Mouse (Mus musculus) hindbrain, postnatal 0 days (tissue): Measurements from ENCODE around the gene Olfr153. TPM values are rescaled to one million over a fixed set of nuclear protein-coding genes. Genes with fewer than 3 reads are reported as not detected.
A peak's percentile ranks its signal among the peaks of the same experiment; 100 is the strongest.
"Not testable (repeated sequence)": the region's sequence is repeated elsewhere in the genome, so short reads cannot be mapped to it uniquely, and the experiment has no call there.

ENCODE experiments used
- ATAC-seq: fragments of 200-750 bp; cut with Nextera tagmentation; 2 replicates; pipeline ENCODE4 v1.8.0; 2017; ENCODE audit warnings: mild to moderate bottlenecking, moderate TSS enrichment, moderate library complexity
- DNase-seq: peaks from one replicate; pipeline ENCODE4 v3.0.0-alpha.2; 2015; ENCODE audit warnings: low spot score
- H3K27ac ChIP-seq: fragments of 300-500 bp; sonication (generic); 2 replicates; pipeline ENCODE4 v1.5.1; 2014; ENCODE audit warnings: mild to moderate bottlenecking
- H3K27me3 ChIP-seq: fragments of 300-500 bp; sonication (generic); 2 replicates; pipeline ENCODE4 v1.6.1; 2014; ENCODE audit warnings: low read length, mixed read lengths; ENCODE audit not compliant: insufficient read depth
- H3K36me3 ChIP-seq: fragments of 300-500 bp; sonication (generic); 2 replicates; pipeline ENCODE4 v1.6.1; 2014; ENCODE audit warnings: low read length, mixed read lengths; ENCODE audit not compliant: insufficient read depth
- H3K4me1 ChIP-seq: fragments of 300-500 bp; sonication (generic); 2 replicates; pipeline ENCODE4 v1.6.1; 2014; ENCODE audit warnings: antibody characterized with exemption, low read length, mixed read lengths; ENCODE audit not compliant: insufficient read depth
- H3K4me2 ChIP-seq: fragments of 300-500 bp; sonication (generic); 2 replicates; pipeline ENCODE4 v1.6.1; 2014; ENCODE audit warnings: low read depth, mild to moderate bottlenecking, low read length, moderate library complexity, mixed read lengths
- H3K4me3 ChIP-seq: fragments of 300-500 bp; sonication (generic); 2 replicates; pipeline ENCODE4 v1.5.1; 2014; ENCODE audit warnings: low read length
- H3K9ac ChIP-seq: fragments of 300-500 bp; sonication (generic); replicated peaks from 2 replicates; pipeline ENCODE4 v1.6.1; 2014; ENCODE audit warnings: mild to moderate bottlenecking, low read length, moderate library complexity, mixed read lengths
- H3K9me3 ChIP-seq: fragments of 300-500 bp; sonication (generic); 2 replicates; pipeline ENCODE4 v1.6.1; 2016; ENCODE audit warnings: low read length, mixed read lengths
- CTCF ChIP-seq: IDR thresholded peaks from 2 replicates; pipeline ENCODE4 v1.5.1; 2016; ENCODE audit warnings: antibody characterized with exemption, control low read depth, low read depth
- WGBS: fragments of 180-500 bp; shearing (Covaris S2); extraction: QIAGEN DNeasy Blood & Tissue Kit; methylation state at CpG from one replicate; pipeline ENCODE4 v1.1.7; 2014; 5-methylcytosine and 5-hydroxymethylcytosine counted together
- polyA plus RNA-seq: library from polyadenylated mRNA; unstranded; fragments of >200 nt; fragmentation: Nextera tagmentation; extraction: Ambion mirVana; gene quantifications from 2 replicates; pipeline ENCODE4 v1.2.1, GENCODE M21; 2015
- total RNA-seq: library from RNA; depleted of rRNA; stranded (reverse); fragments of >200 nt; gene quantifications from 2 replicates; pipeline ENCODE4 v1.2.3, GENCODE M21; 2014; rRNA removed

The Olfr153 gene
- total and polyA plus RNA-seq, 2 experiments from 2014 or later, result not detected

GRCm38 (mm10) chr2:87520651-87521050, 10.9 kb upstream of the Olfr153 start:
- Histone ChIP-seq H3K4me3 (no peak overlapping the region), H3K27me3 (no peaks in the 10 kb centered on the region), H3K27ac (no peak overlapping the region), H3K9me3 (no peaks in the 10 kb centered on the region), H3K36me3 (no peaks in the 10 kb centered on the region), H3K4me2 (no peak overlapping the region), H3K9ac (no peak overlapping the region), H3K4me1 (no peaks in the 10 kb centered on the region)
- no peak for DNase-seq
- 85% methylated on average over 4 of the region's 4 CpGs for WGBS
- ATAC-seq, result no peak
- no peak for TF ChIP-seq CTCF

GRCm38 (mm10) chr2:87525899-87526616, 5.5 kb upstream of the Olfr153 start:
- H3K9ac ChIP-seq, H3K27me3 ChIP-seq, H3K4me1 ChIP-seq, H3K9me3 ChIP-seq, H3K27ac ChIP-seq, H3K36me3 ChIP-seq: not testable (repeated sequence)
- peak; percentile 68 for ATAC-seq
- WGBS, result 34% methylated on average over 37 of the region's 39 CpGs
- peak overlapping the region; percentile 31 for H3K4me3 ChIP-seq
- H3K4me2 ChIP-seq, result peak overlapping the region; percentile 48
- peak; percentile 38 for DNase-seq

- Histone ChIP-seq H3K4me3 (no peak overlapping the region), H3K9me3 (no peaks in the 10 kb centered on the region), H3K36me3 (no peaks in the 10 kb centered on the region), H3K9ac (no peak overlapping the region), H3K4me2 (no peak overlapping the region), H3K27me3 (no peaks in the 10 kb centered on the region), H3K27ac (no peak overlapping the region), H3K4me1 (no peaks in the 10 kb centered on the region)
- 74% methylated on average over 2 of the region's 2 CpGs for WGBS
- TF ChIP-seq CTCF, result no peak
- DNase-seq, result no peak
- no peak for ATAC-seq
Observed at GRCm38 (mm10) chr2:87534826-87535225, 3.2 kb downstream of the Olfr153 start.

GRCm38 (mm10) chr2:87545442-87545841, 13.8 kb downstream of the Olfr153 start, which contains the start of gene Olfr1128:
Olfr1128 (minus strand) TSS chr2:87545542.
- 95% methylated on average over 1 of the region's 1 CpGs for WGBS
- Histone ChIP-seq H3K27ac (no peak within 1 kb of the TSS), H3K36me3 (no peaks in the 10 kb centered on the region), H3K9ac (no peak within 1 kb of the TSS), H3K4me2 (no peak within 1 kb of the TSS), H3K9me3 (no peaks in the 10 kb centered on the region), H3K27me3 (no peaks in the 10 kb centered on the region), H3K4me1 (no peaks in the 10 kb centered on the region), H3K4me3 (no peak within 1 kb of the TSS)
- TF ChIP-seq CTCF, result no peak
- ATAC-seq (no peak), DNase-seq (no peak)

GRCm38 (mm10) chr2:87573602-87574001, 42.0 kb downstream of the Olfr153 start, which contains the start of gene Olfr1129:
Olfr1129 (plus strand) TSS chr2:87573902.
- ATAC-seq, H3K4me1 ChIP-seq, H3K27ac ChIP-seq, H3K27me3 ChIP-seq, H3K9me3 ChIP-seq, H3K4me3 ChIP-seq, H3K4me2 ChIP-seq, H3K36me3 ChIP-seq, DNase-seq, H3K9ac ChIP-seq: not testable (repeated sequence)
- WGBS, result 73% methylated on average over 1 of the region's 1 CpGs

Other genes starting within 250 kb of the Olfr153 start
- gene Olfr1118, start 224.2 kb upstream of the Olfr153 start, total RNA-seq, result not detected in 2 replicates
- not detected in 2 replicates for gene Olfr1118, start 224.2 kb upstream of the Olfr153 start, polyA plus RNA-seq
- not detected in 2 replicates for gene Olfr1120, start 177.0 kb upstream of the Olfr153 start, total RNA-seq
- gene Olfr1120, start 177.0 kb upstream of the Olfr153 start, polyA plus RNA-seq, result not detected in 2 replicates
- gene Olfr1121, start 161.9 kb upstream of the Olfr153 start, total RNA-seq, result not detected in 2 replicates
- gene Olfr1121, start 161.9 kb upstream of the Olfr153 start, polyA plus RNA-seq, result not detected in 2 replicates
- gene Olfr1122, start 145.9 kb upstream of the Olfr153 start, total RNA-seq, result not detected in 2 replicates
- not detected in 2 replicates for gene Olfr1122, start 145.9 kb upstream of the Olfr153 start, polyA plus RNA-seq
- gene Olfr1123, start 115.2 kb upstream of the Olfr153 start, total RNA-seq, result not detected in 2 replicates
- not detected in 2 replicates for gene Olfr1123, start 115.2 kb upstream of the Olfr153 start, polyA plus RNA-seq
- not detected in 2 replicates for gene Olfr1124, start 101.5 kb upstream of the Olfr153 start, total RNA-seq
- 0.08 TPM in 1 of 2 replicates, not detected in the other for gene Olfr1124, start 101.5 kb upstream of the Olfr153 start, polyA plus RNA-seq
- gene Olfr1126, start 77.8 kb upstream of the Olfr153 start, total RNA-seq, result not detected in 2 replicates
- gene Olfr1126, start 77.8 kb upstream of the Olfr153 start, polyA plus RNA-seq, result not detected in 2 replicates
- not detected in 2 replicates for gene Pramel7, start 34.7 kb upstream of the Olfr153 start, total RNA-seq
- not detected in 2 replicates for gene Pramel7, start 34.7 kb upstream of the Olfr153 start, polyA plus RNA-seq
- not detected in 2 replicates for gene Pramel6, start 25.2 kb upstream of the Olfr153 start, total RNA-seq
- gene Pramel6, start 25.2 kb upstream of the Olfr153 start, polyA plus RNA-seq, result not detected in 2 replicates
- not detected in 2 replicates for gene Olfr1128, start 13.7 kb downstream of the Olfr153 start, total RNA-seq
- not detected in 2 replicates for gene Olfr1128, start 13.7 kb downstream of the Olfr153 start, polyA plus RNA-seq
- not detected in 2 replicates for gene Olfr1129, start 42.1 kb downstream of the Olfr153 start, total RNA-seq
- not detected in 2 replicates for gene Olfr1129, start 42.1 kb downstream of the Olfr153 start, polyA plus RNA-seq
- not detected in 2 replicates for gene Olfr1130, start 74.4 kb downstream of the Olfr153 start, total RNA-seq
- gene Olfr1130, start 74.4 kb downstream of the Olfr153 start, polyA plus RNA-seq, result not detected in 2 replicates
- not detected in 2 replicates for gene Olfr1131, start 95.3 kb downstream of the Olfr153 start, total RNA-seq
- gene Olfr1131, start 95.3 kb downstream of the Olfr153 start, polyA plus RNA-seq, result not detected in 2 replicates
- not detected in 2 replicates for gene Olfr1132, start 105.7 kb downstream of the Olfr153 start, total RNA-seq
- not detected in 2 replicates for gene Olfr1132, start 105.7 kb downstream of the Olfr153 start, polyA plus RNA-seq
- gene Olfr1133, start 115.6 kb downstream of the Olfr153 start, total RNA-seq, result not detected in 2 replicates
- gene Olfr1133, start 115.6 kb downstream of the Olfr153 start, polyA plus RNA-seq, result not detected in 2 replicates
- gene Olfr1134, start 126.7 kb downstream of the Olfr153 start, total RNA-seq, result not detected in 2 replicates
- not detected in 2 replicates for gene Olfr1134, start 126.7 kb downstream of the Olfr153 start, polyA plus RNA-seq
- not detected in 2 replicates for gene Olfr1135, start 141.9 kb downstream of the Olfr153 start, total RNA-seq
- gene Olfr1135, start 141.9 kb downstream of the Olfr153 start, polyA plus RNA-seq, result not detected in 2 replicates
- not detected in 2 replicates for gene Olfr1136, start 162.2 kb downstream of the Olfr153 start, total RNA-seq
- not detected in 2 replicates for gene Olfr1136, start 162.2 kb downstream of the Olfr153 start, polyA plus RNA-seq
- not detected in 2 replicates for gene Olfr1137, start 181.4 kb downstream of the Olfr153 start, total RNA-seq
- gene Olfr1137, start 181.4 kb downstream of the Olfr153 start, polyA plus RNA-seq, result not detected in 2 replicates
- not detected in 2 replicates for gene Olfr1138, start 208.2 kb downstream of the Olfr153 start, total RNA-seq
- not detected in 2 replicates for gene Olfr1138, start 208.2 kb downstream of the Olfr153 start, polyA plus RNA-seq
- not detected in 2 replicates for gene Olfr1140, start 212.0 kb downstream of the Olfr153 start, total RNA-seq
- gene Olfr1140, start 212.0 kb downstream of the Olfr153 start, polyA plus RNA-seq, result 0.20 TPM in 1 of 2 replicates, not detected in the other
- not detected in 2 replicates for gene Olfr1141, start 222.2 kb downstream of the Olfr153 start, total RNA-seq
- not detected in 2 replicates for gene Olfr1141, start 222.2 kb downstream of the Olfr153 start, polyA plus RNA-seq
- gene Olfr152, start 247.7 kb downstream of the Olfr153 start, total RNA-seq, result not detected in 2 replicates
- gene Olfr152, start 247.7 kb downstream of the Olfr153 start, polyA plus RNA-seq, result not detected in 2 replicates